Mouse (Mus musculus) forebrain, embryonic 11.5 days (tissue): ENCODE measurements around the gene Sec61g. TPM values are rescaled to one million over a fixed set of nuclear protein-coding genes. Genes with fewer than 3 reads are reported as not detected.
"Not testable (repeated sequence)": the region's sequence is repeated elsewhere in the genome, so short reads cannot be mapped to it uniquely, and the experiment has no call there.

Experiments used
- ATAC-seq: fragments of 200-750 bp; cut with Nextera tagmentation; replicated peaks from 2 replicates; pipeline ENCODE4 v1.8.0; 2017; ENCODE audit warnings: moderate TSS enrichment; ENCODE audit not compliant: low FRiP score
- DNase-seq: peaks from one replicate; pipeline ENCODE4 v3.0.0-alpha.2; 2017; ENCODE audit warnings: low spot score
- H3K27ac ChIP-seq: fragments of 300-500 bp; sonication (generic); 2 replicates; pipeline ENCODE4 v1.5.1; 2014; ENCODE audit warnings: low read depth, low read length
- H3K27me3 ChIP-seq: fragments of 300-500 bp; sonication (generic); 2 replicates; pipeline ENCODE4 v1.6.1; 2014; ENCODE audit warnings: mild to moderate bottlenecking, low read length, mixed read lengths; ENCODE audit not compliant: control insufficient read depth, insufficient read depth
- H3K36me3 ChIP-seq: fragments of 300-500 bp; sonication (generic); 2 replicates; pipeline ENCODE4 v1.6.1; 2014; ENCODE audit warnings: mild to moderate bottlenecking, low read length, moderate library complexity, mixed read lengths; ENCODE audit not compliant: control insufficient read depth, insufficient read depth
- H3K4me1 ChIP-seq: fragments of 300-500 bp; sonication (generic); replicated peaks from 2 replicates; pipeline ENCODE4 v1.6.1; 2014; ENCODE audit warnings: low read length, mixed read lengths; ENCODE audit not compliant: control insufficient read depth, insufficient read depth
- H3K4me2 ChIP-seq: fragments of 300-500 bp; sonication (generic); 2 replicates; pipeline ENCODE4 v1.6.1; 2014; ENCODE audit warnings: low read depth, mild to moderate bottlenecking, low read length, moderate library complexity, mixed read lengths; ENCODE audit not compliant: severe bottlenecking
- H3K4me3 ChIP-seq: fragments of 300-500 bp; sonication (generic); 2 replicates; pipeline ENCODE4 v1.5.1; 2014; ENCODE audit warnings: low read depth, low read length
- H3K9ac ChIP-seq: fragments of 300-500 bp; sonication (generic); 2 replicates; pipeline ENCODE4 v1.6.1; 2014; ENCODE audit warnings: low read length
- H3K9me3 ChIP-seq: fragments of 300-500 bp; sonication (generic); 2 replicates; pipeline ENCODE4 v1.6.1; 2016; ENCODE audit warnings: low read length, mixed read lengths; ENCODE audit not compliant: control insufficient read depth
- WGBS: fragments of 180-500 bp; shearing (Covaris S2); extraction: QIAGEN DNeasy Blood & Tissue Kit; methylation state at CpG from one replicate; pipeline ENCODE4 v1.1.7; 2014; 5-methylcytosine and 5-hydroxymethylcytosine counted together
- polyA plus RNA-seq: library from polyadenylated mRNA; unstranded; fragments of >200 nt; fragmentation: Nextera tagmentation; extraction: Ambion mirVana; gene quantifications from 2 replicates; pipeline ENCODE4 v1.2.1, GENCODE M21; 2014

Sec61g gene
- polyA plus RNA-seq, 1 experiment from 2014 or later: 34.3 TPM

GRCm38 (mm10) chr11:16526467-16526866 lies 18.2 kb upstream of the Sec61g start:
- H3K4me3 ChIP-seq: no peak overlapping the region
- 72% methylated on average over 2 of the region's 2 CpGs for WGBS
- H3K36me3 ChIP-seq: no peaks in the 10 kb centered on the region
- no peaks in the 10 kb centered on the region for H3K9me3 ChIP-seq
- no peak overlapping the region for H3K9ac ChIP-seq
- no peaks in the 10 kb centered on the region for H3K4me1 ChIP-seq
- no peak overlapping the region for H3K27ac ChIP-seq
- DNase-seq (no peak), ATAC-seq (no peak)
- H3K27me3 ChIP-seq: no peaks in the 10 kb centered on the region
- no peak overlapping the region for H3K4me2 ChIP-seq

GRCm38 (mm10) chr11:16525724-16526123 lies 17.4 kb upstream of the Sec61g start:
- no peak overlapping the region for H3K9ac ChIP-seq
- 51% methylated on average over 2 of the region's 2 CpGs for WGBS
- no peak overlapping the region for H3K4me3 ChIP-seq
- no peak overlapping the region for H3K4me2 ChIP-seq
- H3K9me3 ChIP-seq: no peaks in the 10 kb centered on the region
- ATAC-seq: no peak; the same call in 1 of the 2 replicates
- H3K27me3 ChIP-seq: no peaks in the 10 kb centered on the region
- no peaks in the 10 kb centered on the region for H3K36me3 ChIP-seq
- DNase-seq: no peak
- no peaks in the 10 kb centered on the region for H3K4me1 ChIP-seq
- H3K27ac ChIP-seq: no peak overlapping the region

DNA sequence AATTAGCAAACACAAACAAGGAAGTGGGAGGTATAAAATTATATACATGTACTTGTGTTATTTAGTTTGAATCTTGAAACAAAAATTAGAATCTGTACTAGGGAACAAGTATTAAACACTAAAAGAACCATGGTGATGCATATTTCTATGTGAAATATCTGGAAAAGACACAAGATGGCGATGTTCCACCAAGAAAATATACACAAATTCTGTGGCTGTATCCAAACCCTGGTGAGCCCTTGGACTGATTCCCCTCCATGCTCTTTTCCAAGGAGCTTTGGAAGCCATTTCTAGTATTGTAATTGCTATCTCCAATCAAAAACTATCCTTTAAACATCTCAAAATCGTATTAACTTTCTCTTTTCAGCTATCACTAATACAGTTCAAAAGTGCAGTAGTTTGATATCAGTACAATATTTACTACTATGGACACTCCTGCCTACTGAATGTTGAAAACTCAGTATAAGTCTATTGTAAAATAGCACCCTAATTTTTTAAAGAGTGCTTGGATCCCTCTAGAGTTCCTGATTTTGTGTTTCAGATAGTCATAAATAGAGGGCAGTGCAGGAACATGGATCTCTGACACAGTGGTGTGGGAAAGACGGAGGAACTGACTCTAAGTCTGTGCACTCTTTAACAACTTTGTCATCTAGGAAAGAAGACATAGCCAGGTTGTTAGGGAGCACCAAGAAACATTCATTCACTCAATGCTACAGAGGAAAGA lies 16.8 kb upstream of the Sec61g start:
- Histone ChIP-seq H3K27ac (no peak overlapping the region), H3K4me2 (no peak overlapping the region), H3K4me3 (no peak overlapping the region), H3K9ac (no peak overlapping the region), H3K4me1 (no peaks in the 10 kb centered on the region), H3K27me3 (no peaks in the 10 kb centered on the region), H3K36me3 (no peaks in the 10 kb centered on the region), H3K9me3 (no peaks in the 10 kb centered on the region)
- ATAC-seq (peak; percentile 76), DNase-seq (no peak)
- WGBS: 51% methylated on average over 3 of the region's 3 CpGs

DNA sequence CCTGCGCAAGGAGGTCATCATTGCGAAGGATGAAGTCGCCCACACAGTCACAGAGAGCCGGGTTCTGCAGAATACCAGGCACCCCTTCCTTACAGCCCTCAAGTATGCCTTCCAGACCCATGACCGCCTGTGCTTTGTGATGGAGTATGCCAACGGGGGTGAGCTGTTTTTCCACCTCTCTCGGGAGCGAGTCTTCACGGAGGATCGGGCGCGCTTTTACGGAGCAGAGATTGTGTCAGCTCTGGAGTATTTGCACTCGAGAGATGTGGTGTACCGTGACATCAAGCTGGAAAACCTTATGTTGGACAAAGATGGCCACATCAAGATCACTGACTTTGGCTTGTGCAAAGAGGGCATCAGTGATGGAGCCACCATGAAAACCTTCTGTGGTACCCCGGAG lies 6.8 kb upstream of the Sec61g start:
- not testable (repeated sequence) for DNase-seq, H3K36me3 ChIP-seq, H3K9ac ChIP-seq, H3K9me3 ChIP-seq, H3K4me2 ChIP-seq, H3K27me3 ChIP-seq, H3K27ac ChIP-seq, H3K4me3 ChIP-seq, ATAC-seq, H3K4me1 ChIP-seq
- WGBS: 95% methylated on average over 16 of the region's 16 CpGs

GRCm38 (mm10) chr11:16514221-16514620 lies 5.9 kb upstream of the Sec61g start:
- H3K4me1 ChIP-seq, H3K4me2 ChIP-seq, DNase-seq, H3K9ac ChIP-seq, H3K36me3 ChIP-seq, H3K9me3 ChIP-seq, ATAC-seq, H3K4me3 ChIP-seq, H3K27me3 ChIP-seq, H3K27ac ChIP-seq: not testable (repeated sequence)
- WGBS: 74% methylated on average over 23 of the region's 23 CpGs

DNA sequence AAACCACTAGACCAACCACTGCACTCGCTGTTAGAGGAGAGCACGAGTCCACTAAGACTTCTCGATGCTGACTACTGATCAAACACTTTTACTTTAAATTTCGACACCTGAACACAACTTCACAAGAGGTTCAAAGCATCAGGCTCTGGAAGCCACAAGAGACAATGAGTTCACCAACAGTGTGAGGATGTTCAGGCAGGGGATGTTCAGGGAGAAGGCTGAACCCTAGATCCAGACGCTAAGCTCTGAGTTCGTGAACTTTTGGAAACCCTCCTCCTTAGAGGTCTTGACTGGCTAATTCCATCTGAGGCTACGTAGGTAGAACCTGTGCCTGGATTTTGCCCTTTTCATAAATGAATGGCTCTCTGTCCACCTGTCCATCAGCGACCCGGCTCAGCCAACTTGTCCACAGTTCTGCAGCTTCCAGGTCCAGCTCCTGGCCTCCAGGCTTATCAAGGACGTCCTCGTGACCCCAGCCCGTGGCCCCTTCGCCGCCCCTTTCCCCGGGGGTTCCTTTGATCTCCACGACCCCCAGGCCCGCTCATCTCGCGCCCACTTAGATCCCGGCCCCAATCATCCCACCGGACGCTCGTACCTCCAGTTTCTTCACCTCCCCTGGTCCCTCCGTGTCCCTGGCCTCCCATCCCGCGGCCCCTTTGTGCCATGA lies 766 bp downstream of the Sec61g start:
- Histone ChIP-seq H3K4me2 (peak overlapping the region; percentile 74), H3K27ac (no peak overlapping the region; the same call in 1 of the 2 replicates), H3K4me3 (peak overlapping the region; percentile 89), H3K9ac (peak overlapping the region; percentile 90), H3K27me3 (no peaks in the 10 kb centered on the region), H3K4me1 (no peaks in the 10 kb centered on the region), H3K9me3 (no peaks in the 10 kb centered on the region), H3K36me3 (peaks cover 4% of the 10 kb centered on the region; the same call in 1 of the 2 replicates)
- DNase-seq (no peak), ATAC-seq (peak; percentile 73)
- 5% methylated on average over 26 of the region's 26 CpGs for WGBS

- WGBS: 98% methylated on average over 6 of the region's 6 CpGs
Measured at GRCm38 (mm10) chr11:16505999-16506398, 2.3 kb downstream of the Sec61g start.

DNA sequence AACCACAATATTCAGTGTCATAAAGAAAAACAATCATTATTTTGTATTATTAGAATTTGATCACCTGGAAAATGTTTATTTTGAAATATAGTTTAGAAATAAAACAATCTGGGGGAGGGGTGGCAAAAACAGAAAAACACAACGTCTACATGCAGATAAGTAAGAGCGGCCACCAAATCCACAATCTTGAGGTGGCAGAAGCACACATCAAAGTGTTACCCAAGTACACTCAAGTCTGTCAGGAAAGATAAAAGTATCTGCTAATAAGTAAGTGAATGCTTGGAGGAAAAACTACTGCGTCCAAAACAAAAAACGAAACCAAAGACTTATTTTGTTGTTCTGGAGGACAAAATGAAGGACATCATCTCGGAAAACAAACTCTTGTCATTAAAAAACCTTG lies 5.1 kb downstream of the Sec61g start:
- no peak overlapping the region for H3K4me3 ChIP-seq
- H3K4me2 ChIP-seq: no peak overlapping the region
- H3K36me3 ChIP-seq: peaks cover 13% of the 10 kb centered on the region
- no peak overlapping the region for H3K27ac ChIP-seq
- whole genome bisulfite sequencing: 93% methylated on average over 5 of the region's 5 CpGs
- H3K4me1 ChIP-seq: no peaks in the 10 kb centered on the region
- no peaks in the 10 kb centered on the region for H3K27me3 ChIP-seq
- no peak overlapping the region for H3K9ac ChIP-seq
- H3K9me3 ChIP-seq: no peaks in the 10 kb centered on the region
- DNase-seq: no peak
- ATAC-seq: no peak

More at GRCm38 (mm10) chr11:16505999-16506398, 2.3 kb downstream of the Sec61g start:
- ATAC-seq: no peak
- Histone ChIP-seq H3K27me3 (no peaks in the 10 kb centered on the region), H3K9ac (no peak overlapping the region), H3K27ac (no peak overlapping the region), H3K36me3 (peaks cover 7% of the 10 kb centered on the region), H3K4me1 (no peaks in the 10 kb centered on the region), H3K9me3 (no peaks in the 10 kb centered on the region), H3K4me2 (no peak overlapping the region), H3K4me3 (no peak overlapping the region)
- DNase-seq: no peak
